Mouse (Mus musculus): ENCODE data around the gene Magi2. TPM values are rescaled to one million over a fixed set of nuclear protein-coding genes. Genes with fewer than 3 reads are reported as not detected.

Gene Magi2
- polyA plus RNA-seq, 1 experiment = 1.8 TPM

DNA sequence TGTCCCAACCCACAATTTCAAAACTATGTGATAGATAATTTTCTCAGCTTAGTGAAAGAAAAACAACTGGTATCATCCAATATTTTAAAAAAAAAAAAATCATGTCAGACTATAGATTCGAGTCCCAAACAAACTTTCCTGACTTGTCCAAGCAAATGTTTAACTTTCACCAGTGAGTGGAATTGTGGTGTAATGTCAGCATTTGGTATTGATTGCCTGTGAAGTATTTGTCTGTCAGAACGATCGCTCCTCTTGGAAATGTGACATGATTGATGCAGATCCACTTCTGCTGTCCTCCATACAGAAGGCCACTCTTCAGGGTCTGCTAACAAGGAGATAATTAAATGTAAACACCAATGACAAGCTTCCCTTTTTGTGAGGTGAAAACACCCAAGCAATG lies 1362.9 kb downstream of the Magi2 start:
- DNase-seq (ENCODE audit: low read depth) = no peak

DNA sequence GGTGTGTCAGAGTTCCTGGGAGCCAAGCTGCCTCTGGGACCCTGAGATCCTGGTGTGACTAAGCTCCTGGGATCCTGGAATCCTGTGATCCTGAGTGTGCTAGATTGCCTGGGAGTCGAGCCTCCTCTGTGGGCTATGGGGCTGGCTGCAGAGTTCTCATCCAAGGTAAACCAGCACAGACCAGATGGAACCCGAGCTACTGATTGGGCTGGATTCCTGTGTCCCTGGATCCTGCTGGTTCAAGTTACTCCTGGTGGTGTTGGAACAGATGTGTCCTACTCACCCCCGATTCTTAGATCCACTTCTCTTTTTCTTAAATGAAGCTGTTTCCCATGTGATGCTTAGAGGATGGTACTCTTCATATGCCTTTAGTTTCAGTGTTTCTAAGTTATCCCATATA lies 1371.4 kb downstream of the Magi2 start:
- no peak for DNase-seq (ENCODE audit: low read depth)

DNA sequence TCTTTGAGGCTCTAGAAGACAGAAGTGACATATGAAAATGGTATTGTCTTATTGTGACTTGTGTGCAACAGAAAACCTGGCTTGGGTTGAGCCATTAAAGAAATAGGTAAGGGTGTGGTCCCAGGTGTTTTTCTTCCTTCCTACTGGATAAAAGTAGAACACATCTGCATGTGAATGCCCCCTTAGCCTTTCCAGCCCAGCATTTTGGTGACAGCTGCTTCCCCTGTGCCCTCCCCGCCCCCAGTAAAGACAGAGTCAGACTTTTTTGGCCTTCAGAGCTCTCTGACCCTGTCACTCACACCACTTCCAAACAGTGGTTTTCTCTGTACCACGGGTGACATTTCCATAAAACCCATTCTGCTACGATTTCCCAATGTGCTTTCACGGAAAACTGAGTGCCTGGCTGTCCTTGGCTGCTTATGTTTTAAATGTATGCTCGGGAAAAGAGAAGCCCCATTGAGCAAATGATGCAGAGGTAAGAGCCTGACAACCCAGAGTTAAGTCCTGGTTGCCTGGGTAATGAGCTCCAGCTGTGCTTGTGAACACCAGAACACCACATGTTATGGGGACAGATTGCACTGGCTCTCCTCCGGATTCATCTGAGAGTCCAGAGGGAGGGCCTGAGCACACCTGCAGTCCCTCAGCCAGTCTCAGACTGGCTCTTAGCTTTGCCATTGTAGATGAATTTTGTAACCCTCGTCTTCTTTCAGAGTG lies 1377.1 kb downstream of the Magi2 start:
- DNase-seq (ENCODE audit: low read depth) = no peak

DNA sequence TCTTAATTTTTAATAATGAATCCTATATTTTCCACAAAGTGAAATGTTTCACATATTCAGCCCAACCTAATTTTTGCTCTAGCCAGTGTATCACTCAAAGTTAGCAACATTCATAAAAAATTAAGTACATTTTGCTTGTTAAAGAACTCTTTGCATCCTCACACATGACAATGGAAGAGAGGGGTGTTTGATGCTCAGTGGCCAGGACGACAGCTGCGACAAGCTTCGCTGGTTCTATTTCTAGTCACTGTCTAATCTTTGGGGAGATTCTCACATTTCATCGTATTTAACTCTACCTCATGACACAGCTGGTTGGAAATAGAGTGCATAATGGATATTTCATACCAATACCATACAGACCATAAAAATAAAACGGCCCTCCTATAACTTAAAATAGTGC lies 1379.7 kb downstream of the Magi2 start:
- DNase-seq (ENCODE audit: low read depth) = no peak

DNA sequence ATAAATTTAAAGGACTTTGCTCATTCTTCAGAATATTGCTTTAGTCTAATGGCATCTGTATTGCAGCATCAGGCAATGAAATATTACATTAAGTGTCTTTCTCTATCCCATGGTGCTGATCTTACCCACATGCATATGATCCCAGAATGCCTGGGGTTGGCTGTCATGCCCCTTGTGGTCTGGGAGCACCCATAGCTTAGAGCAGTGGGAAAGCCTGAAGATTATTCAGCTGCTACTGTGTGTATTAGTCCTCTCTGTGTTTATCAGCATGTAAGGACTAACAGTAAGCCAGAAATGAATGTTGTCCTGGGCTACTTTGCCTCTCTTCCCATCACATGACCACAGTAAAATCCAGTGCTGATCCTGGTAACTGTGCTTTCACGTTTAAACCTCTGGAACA lies 1380.7 kb downstream of the Magi2 start:
- DNase-seq (ENCODE audit: low read depth) = no peak

DNA sequence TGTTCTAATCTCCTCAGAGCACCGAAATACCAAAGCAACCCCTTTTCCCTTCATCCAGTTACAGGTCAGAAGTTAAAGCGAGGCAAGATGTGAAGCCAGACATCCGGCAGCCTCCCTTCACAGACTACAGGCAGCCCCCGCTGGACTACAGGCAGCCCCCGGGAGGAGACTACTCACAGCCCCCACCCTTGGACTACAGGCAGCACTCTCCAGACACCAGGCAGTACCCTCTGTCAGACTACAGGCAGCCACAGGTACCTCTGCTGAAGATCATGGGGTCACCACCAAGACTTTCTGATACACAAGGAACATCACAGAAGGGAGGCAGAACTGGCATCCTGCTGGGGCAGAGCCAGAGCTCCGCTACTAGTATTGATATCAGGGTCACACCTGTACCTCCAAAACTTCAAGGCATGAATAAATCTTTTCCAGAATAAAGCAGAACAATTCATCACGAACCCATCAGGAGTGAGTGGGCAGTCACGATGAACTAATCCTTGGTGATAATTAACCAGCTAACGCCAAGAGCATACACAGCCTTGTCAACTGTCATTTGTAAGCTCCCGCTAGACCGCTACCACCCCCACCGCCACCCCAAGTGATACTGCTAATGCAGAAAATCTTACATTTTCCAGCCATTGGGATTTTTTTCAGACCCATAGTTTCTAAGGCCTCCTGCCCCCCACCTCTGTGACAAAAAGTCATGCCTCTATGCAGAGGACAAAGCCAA lies 1382.5 kb downstream of the Magi2 start:
- DNase-seq (ENCODE audit: low read depth) = no peak

DNA sequence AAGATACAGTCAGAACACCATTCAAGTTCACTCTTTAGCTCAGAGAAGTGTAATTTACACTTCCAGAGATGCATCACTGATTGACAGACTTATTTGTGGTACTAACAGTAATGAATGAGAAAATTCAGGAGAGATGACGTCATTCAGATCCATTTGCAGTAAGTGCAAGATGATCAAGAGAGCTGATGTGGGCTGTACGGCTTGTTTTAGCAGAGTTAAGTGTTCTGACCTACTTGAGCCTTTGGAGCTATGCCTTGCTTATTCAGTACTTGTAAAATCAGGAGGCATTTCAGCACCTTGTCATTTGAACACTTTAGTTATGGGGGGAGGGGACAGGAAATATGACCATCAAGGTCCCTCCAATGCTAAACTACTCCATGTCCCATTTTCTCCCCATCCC lies 1383.8 kb downstream of the Magi2 start:
- DNase-seq (ENCODE audit: low read depth) = no peak

DNA sequence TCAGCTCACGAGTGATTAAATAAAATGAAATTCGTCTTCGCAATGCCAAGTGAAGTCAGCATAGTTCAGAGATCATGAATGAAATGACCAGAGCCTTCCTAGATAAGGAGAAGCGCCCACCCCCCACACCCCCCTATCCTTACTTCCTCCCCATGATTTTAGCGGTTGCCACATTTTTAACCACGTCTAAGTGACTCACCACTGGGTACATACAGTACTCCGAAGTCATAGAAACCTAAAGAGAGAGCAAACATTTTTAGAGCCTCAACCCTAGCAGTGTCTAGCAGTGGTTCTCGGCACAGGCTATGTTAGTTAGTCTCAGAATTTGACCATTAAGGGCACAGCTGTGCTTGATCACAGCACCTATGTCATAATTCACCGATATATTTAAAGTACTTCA lies 1385.8 kb downstream of the Magi2 start:
- DNase-seq (ENCODE audit: low read depth) = no peak

DNA sequence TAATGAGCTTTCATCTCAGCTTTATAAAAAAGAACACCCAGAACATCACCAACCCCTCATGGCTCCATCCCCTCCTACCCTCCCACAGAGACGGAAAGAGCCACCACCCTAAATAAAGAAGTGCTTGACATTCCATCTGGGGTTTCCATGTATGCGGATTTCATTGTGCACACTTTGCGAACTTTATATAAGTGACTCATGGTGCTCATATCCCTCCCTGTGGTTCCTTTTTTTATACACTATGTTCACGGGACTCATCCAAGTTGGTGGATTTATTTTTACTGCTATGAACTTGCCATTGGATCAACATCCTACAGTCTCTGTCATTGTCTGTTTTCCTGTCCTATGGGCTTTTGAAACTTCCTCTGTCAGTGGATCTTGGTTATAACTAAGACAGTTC lies 1388.1 kb downstream of the Magi2 start:
- no peak for DNase-seq (ENCODE audit: low read depth)

DNA sequence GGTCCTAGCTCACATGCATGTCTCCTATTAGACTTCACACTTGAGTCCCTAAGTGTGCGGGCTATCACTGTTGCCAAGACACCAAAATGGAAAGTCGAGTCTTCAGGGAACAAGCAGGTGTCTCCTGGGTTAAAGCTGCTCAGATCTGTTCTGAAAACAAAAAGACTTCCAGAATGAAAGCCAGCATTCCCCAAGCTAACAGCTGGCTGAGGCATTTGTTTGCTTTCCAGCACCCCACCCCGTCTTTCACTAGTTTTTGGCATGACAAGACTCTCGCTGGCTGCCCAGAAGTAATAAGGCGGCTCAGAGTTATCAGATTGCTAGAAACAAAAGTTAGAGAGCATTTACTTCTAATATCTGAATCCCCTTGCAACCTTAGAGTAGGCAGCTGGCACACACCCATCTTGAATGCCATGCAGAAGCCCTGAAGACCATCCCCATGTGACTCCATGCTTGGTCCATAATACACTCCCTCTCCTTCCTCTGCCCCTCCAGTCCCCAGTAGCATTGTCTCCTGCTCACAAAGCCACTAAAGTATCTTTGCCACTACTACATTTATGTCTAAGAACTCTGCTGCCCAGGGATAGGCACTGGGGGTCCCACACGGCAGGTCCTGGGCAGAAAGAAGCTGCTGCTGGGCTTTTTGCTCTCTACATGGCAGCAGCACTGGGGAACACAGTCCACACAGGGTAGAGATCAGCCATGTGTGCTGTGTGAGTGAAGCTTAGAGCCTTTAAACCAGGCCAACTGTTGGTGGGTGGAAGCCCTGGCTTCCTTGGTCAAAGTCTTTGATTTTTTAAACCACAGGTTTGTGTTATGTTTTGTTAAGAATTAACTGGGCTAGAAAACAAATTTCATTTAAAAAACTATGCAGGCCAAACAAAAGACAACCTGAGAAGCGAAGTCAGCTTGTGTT lies 1394.0 kb downstream of the Magi2 start:
- no peak for DNase-seq (ENCODE audit: low read depth)

DNA sequence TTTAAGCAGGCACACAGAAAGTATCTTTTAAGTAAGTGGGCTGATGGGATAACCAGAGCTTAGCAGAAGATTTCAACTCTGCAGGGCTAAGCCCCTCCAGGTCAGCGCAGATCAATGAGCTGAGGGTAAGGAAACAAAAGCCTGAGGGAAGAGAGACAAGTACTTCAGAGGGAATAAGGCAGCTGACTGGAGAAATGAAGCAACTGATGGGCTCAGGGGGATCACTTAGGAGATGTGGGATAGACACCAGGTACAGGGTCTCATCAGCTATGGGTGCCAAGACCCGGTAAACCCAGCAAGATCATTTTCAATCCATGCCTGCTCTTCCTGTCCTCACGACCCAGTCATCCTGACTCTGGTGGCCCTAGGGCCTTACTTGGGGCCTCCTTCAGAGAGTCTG lies 1395.6 kb downstream of the Magi2 start:
- no peak for DNase-seq (ENCODE audit: low read depth)

DNA sequence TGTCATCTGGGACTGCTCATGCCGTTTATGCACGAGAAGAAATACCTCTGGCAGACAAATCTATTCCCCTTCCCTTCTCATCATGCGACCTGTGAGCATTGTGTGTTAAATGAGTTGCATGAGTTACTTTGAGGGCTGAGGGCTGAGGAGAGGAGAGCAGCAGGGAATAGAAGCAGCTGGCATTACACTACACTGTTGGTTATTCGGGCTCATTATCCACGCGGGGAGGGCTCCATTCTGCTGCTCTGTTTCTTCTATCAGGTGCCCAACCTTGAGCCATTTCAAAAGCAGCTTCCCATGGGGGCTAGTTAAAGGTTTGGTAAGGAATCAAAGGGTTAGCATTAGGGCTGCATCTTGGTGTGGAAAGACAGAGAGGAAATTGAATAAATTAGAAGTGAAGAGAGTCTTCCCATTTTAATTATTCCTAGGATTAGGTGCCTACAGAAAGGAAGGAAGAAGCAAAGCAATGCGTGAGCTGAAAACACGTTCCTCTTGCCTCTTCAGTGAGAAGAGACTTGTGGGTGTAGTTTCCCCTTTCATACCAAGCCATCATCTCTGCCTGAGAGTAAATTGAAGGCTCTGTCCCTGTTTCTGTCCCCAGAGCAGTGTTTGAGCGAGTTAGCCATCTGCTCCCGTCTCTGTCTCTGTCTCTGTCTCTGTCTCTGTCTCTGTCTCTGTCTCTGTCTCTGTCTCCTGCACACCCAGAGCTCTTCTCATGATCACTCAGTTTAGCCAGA lies 1396.2 kb downstream of the Magi2 start:
- no peak for DNase-seq (ENCODE audit: low read depth)

DNA sequence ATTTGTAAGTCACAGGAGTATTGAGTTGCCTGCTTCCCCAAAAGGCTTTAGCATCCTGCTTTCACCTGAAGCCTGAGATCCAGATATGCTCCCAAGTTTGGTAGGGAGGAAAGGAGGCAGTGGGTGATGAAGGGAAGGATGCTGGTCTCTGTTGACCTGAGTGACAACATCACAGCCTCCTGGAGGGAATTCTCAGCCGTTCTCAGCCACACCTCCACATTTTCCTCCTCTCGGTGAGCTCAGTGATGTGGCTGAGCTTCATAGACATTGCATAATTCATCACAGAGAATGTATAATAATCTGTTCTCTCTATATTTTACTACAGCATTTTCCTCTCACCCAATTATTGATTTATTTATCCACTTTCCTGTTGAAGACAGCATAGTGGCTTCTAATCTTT lies 1398.3 kb downstream of the Magi2 start:
- DNase-seq (ENCODE audit: low read depth) = no peak

DNA sequence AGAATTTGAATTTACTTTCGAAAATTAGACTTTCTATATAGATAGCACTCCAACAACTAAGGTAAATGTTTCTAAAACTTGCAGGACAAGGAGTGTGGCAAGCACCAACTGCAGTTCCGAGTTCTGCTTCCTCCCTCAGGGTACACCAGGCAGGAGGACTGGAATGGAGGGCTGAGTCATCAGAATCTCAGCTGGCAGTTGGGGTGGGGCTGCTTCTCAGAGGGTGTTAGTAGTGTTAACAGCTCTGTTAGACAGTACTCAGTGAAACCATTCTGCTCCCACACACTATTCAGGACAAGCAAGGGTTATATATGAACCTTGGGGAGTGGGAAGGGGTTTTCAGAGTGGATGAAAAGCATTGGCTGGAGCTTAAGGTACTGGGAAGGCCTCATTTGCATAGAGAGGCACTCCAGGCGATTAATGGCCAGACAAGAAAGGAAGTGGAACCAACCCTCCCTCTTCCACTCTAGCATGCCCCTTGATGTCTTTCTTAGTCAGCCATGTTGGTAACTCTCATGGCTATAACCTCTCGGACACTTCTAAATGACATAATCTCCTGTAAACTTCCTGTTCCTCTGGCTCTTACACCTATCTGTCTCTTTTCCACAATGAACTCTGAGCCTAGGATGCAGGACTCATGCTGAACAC lies 1402.2 kb downstream of the Magi2 start:
- no peak for DNase-seq (ENCODE audit: low read depth)

DNA sequence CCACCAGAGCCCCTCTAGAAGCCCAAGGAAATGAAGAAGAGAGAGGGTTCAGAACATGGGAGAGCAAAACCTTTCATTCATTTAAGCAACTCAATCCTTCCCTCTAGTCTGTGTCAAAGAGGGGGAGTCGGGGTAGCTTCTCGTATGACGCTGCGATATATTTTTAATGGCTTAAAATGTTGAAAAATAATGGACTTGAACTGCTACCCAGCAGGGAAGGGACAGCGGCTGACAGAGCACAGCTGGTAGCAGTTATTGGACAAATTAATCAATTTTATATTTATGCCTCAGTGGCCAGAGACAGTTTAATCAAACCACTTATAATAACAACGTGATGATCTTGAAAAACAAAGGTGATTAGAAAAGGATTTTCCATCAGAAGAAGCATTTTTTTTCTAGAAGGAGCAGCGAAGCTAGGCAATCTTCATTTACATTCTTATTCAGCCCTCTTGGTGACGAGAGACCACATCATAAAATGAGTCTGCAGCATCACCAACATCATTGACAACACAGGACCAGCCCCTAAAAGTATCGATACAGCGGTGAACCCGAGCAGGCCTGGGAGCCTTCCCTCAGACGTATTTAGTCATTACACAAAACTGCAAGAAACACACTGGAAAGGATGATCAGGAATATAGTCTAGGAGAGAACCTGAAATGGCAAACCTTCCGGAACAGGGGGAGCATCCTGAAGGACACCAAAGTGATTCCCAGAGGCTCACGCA lies 1407.4 kb downstream of the Magi2 start:
- no peak for DNase-seq (ENCODE audit: low read depth)

DNA sequence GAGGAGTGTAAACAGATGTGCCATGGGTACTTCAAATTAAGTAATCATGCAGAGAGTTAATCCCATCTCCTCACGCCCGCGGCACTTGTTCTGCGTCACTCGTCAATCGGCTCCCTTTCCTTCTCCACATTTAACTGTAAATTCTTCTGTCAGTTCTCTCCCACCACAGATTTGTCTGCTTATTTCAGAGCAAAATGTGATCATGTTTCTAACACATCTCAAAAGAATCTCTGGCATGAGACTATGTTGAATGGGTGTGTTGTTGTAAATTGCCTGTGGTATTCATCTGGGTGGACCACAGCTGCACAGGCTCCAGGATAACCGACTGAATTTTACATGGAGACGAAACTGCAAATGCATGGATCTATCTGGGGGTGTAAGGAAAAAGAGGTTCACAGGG lies 1408.0 kb downstream of the Magi2 start:
- DNase-seq (ENCODE audit: low read depth) = no peak

DNA sequence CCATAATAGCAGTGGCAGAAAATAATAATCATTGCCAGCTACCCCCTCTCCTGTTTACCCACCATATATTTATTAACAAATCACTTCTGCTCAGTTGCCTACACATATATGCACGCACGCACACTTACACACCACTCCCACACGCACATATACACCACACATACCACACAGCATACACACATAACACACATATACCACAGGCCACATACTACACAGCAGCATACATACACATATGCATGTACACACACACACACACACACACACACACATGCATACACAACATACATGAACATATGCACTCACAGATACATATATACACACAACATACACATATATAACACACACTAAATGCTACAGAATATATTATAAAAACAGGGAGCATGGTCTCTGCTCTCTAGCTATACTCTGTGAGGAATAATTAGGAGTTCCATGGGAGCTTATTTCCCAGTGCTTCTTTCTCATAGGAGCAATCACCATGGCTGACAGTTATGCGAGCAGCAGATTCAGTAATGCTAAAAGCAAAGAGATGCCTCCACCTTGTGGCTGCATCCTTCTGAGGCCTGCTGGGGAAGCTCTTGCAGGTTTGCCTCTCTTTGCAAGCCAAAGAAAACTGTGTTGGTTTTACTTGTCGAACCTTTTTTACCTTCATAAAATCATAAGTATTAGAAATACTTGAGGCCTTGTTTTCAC lies 1410.6 kb downstream of the Magi2 start:
- DNase-seq (ENCODE audit: low read depth) = no peak

DNA sequence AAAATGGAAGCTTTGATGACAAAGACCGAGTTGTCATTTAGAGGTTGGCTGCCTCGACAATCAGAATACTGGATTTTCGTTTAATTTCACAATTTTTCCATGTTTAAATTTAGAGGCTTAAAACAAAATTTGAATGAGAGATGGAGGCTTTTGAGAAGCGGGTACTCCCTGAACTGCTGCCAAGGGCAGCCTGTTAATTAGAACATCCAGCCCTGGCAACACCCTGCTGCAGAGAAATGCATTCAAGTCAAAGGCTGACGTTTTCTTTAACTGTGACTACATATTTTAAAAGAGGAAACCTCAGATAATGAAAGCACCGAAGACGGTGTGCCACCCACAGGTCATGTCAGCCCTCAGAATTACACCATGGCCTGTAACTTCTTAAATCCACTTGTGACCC lies 1415.4 kb downstream of the Magi2 start:
- DNase-seq (ENCODE audit: low read depth) = no peak

DNA sequence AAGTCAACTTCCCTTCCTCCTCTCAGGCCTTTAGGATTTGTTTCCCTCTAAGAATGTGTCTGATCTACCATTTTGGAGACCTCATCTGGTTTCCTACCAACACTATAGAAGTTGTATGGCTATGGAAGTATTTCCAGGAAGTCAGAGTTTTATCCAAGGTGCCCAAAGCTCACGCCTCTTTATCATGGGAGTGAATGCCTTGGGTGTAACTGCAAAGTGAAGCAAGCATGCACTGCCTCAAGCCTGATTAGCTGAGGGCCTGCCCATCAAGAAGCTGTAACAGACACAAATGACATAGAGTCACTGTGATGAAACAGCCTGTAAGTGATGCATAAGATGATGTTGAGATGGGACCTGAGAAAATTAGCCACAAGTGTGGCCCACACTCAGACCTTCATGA lies 1416.9 kb downstream of the Magi2 start:
- DNase-seq (ENCODE audit: low read depth) = no peak

DNA sequence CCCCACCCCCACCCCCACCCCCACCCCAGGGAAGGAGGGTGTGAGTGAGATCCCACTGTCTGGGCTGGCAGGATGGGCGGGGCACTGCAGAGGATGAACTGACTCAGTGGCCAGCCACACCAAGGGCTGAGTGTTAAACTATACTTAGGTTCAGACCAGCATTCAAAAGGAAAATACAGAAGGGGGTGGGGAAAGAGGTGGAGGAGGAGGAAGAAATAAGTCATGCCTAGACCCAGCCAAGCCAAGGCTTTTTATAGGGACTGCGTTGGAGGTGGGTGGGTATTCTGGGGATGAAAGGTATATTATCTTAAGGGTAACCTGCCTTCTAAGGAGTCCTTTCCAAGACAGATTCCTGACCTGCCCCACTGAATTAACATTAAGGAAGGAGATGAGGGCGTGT lies 1420.1 kb downstream of the Magi2 start:
- no peak for DNase-seq (ENCODE audit: low read depth)
